Mouse (Mus musculus): ENCODE data around the gene Pcyt1a. TPM values are rescaled to one million over a fixed set of nuclear protein-coding genes. Genes with fewer than 3 reads are reported as not detected.
A peak's percentile ranks its signal among the peaks of the same experiment; 100 is the strongest.
"Not testable (repeated sequence)": the region's sequence is repeated elsewhere in the genome, so short reads cannot be mapped to it uniquely, and the experiment has no call there.

The Pcyt1a gene
- total and polyA plus RNA-seq, 3 experiments, result 50.2 to 104 (median 101) TPM

DNA sequence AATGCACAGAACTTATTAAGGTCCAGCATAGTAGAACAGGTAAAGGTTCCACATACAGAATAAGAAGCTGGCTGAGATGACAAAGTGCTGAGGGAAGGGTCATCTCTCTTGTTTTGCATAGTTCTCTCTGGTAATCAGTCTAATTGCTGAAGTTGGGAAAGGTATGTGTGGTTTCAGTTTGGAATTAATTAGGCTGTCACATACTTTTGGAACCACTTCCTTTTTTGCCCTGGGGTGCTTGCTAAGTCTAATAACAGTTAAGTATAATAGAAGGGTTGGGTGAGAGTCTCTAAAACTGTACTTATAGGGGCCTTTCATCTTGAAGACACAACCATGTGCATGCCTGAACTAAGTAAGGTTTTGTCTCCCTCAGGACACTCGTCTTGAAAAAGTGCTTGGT is 5.9 kb downstream of the Pcyt1a start:
- DNase-seq (ENCODE audit: low spot score) (no peak), ATAC-seq (ENCODE audit: extremely low read depth, insufficient number of reproducible peaks, low FRiP score, poor library complexity, severe bottlenecking) (no peak)
- peaks cover 55% of the 10 kb centered on the region for H3K36me3 ChIP-seq (replicated peaks)

DNA sequence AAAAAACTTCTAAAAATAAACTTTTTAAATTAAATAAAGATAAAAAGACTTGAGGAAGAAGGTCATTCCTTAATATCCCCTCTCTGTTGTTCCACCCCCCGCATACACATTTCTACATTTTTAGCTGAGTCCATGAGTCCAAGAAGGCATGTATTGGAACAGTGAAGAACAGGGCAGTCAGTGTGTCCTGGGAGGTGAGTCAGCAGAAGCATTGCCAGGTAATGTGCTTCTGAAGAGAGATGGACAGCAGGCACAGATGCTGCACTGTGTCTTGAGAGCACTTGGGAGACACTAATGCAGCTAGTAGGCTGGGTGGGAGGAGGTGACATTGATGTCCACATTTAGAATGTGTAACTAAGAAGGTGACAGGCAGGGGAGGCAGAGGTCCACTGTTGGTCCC is 6.5 kb downstream of the Pcyt1a start:
- TF ChIP-seq GATA1 (IDR thresholded peaks at IDR 0.05; ENCODE audit: borderline replicate concordance, low read length) (no peak), TAL1 (conservative IDR thresholded peaks at IDR 0.05; ENCODE audit: low read depth, low read length) (no peak), GATA2 (IDR thresholded peaks at IDR 0.05; ENCODE audit: borderline replicate concordance, low read depth, low read length) (no peak), CTCF (IDR thresholded peaks at IDR 0.05; ENCODE audit: low read depth, low read length) (no peak), POLR2AphosphoS5 (IDR thresholded peaks at IDR 0.05; ENCODE audit: insufficient replicate concordance, low read depth, low read length) (no peak)
- DNase-seq (ENCODE audit: low spot score) (no peak), ATAC-seq (ENCODE audit: extremely low read depth, insufficient number of reproducible peaks, low FRiP score, poor library complexity, severe bottlenecking) (no peak)
- Histone ChIP-seq H3K36me3 (replicated peaks) (peaks cover 59% of the 10 kb centered on the region), H3K4me1 (ENCODE audit: insufficient read depth, low read depth, low read length) (peaks cover 76% of the 10 kb centered on the region), H3K9me3 (replicated peaks) (no peaks in the 10 kb centered on the region), H3K4me3 (ENCODE audit: low read depth, low read length) (no peak overlapping the region), H3K27me3 (ENCODE audit: insufficient read depth, low read length) (no peaks in the 10 kb centered on the region)

More for the DNA sequence above, 5.9 kb downstream of the Pcyt1a start:
- no peak overlapping the region for H3K4me3 ChIP-seq (ENCODE audit: low read depth, low read length)
- TF ChIP-seq POLR2AphosphoS5 (IDR thresholded peaks at IDR 0.05; ENCODE audit: insufficient replicate concordance, low read depth, low read length), result no peak
- TF ChIP-seq TAL1 (conservative IDR thresholded peaks at IDR 0.05; ENCODE audit: low read depth, low read length), result no peak
- no peak for TF ChIP-seq GATA1 (IDR thresholded peaks at IDR 0.05; ENCODE audit: borderline replicate concordance, low read length)
- no peak for TF ChIP-seq CTCF (IDR thresholded peaks at IDR 0.05; ENCODE audit: low read depth, low read length)
- no peak for TF ChIP-seq GATA2 (IDR thresholded peaks at IDR 0.05; ENCODE audit: borderline replicate concordance, low read depth, low read length)
- no peaks in the 10 kb centered on the region for H3K9me3 ChIP-seq (replicated peaks)
- H3K4me1 ChIP-seq (ENCODE audit: insufficient read depth, low read depth, low read length), result peaks cover 80% of the 10 kb centered on the region
- no peaks in the 10 kb centered on the region for H3K27me3 ChIP-seq (ENCODE audit: insufficient read depth, low read length)

DNA sequence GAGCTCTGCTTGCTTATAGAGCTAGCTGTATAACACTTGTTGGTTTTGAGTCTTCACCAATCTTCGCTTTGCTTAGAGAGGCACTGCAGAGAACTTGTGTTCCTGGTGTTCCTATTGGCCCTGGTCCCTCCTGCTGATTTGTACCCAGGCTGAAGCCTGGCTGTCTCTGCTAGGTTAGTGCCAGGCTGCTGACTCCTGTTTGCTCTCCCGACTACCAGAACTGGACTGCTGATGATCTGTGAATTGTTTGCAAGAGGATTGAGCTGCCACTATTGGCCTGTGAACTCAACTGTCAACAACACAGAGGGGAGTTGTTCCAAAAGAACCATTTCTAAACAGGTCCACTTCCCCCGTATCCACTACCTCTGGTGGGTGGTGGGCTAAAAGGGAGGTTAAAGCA is 10.7 kb downstream of the Pcyt1a start:
- no peak for DNase-seq (ENCODE audit: low spot score)
- TF ChIP-seq CTCF (IDR thresholded peaks at IDR 0.05; ENCODE audit: low read depth, low read length), result no peak
- TF ChIP-seq POLR2AphosphoS5 (IDR thresholded peaks at IDR 0.05; ENCODE audit: insufficient replicate concordance, low read depth, low read length), result no peak
- no peak for TF ChIP-seq GATA1 (IDR thresholded peaks at IDR 0.05; ENCODE audit: borderline replicate concordance, low read length)
- TF ChIP-seq TAL1 (conservative IDR thresholded peaks at IDR 0.05; ENCODE audit: low read depth, low read length), result no peak
- no peak for TF ChIP-seq GATA2 (IDR thresholded peaks at IDR 0.05; ENCODE audit: borderline replicate concordance, low read depth, low read length)
- Histone ChIP-seq H3K36me3 (replicated peaks) (peaks cover 66% of the 10 kb centered on the region), H3K4me3 (ENCODE audit: low read depth, low read length) (no peak overlapping the region), H3K4me1 (ENCODE audit: insufficient read depth, low read depth, low read length) (peaks cover 75% of the 10 kb centered on the region), H3K9me3 (replicated peaks) (peaks cover 3% of the 10 kb centered on the region; the same call in 1 of the 2 replicates), H3K27me3 (ENCODE audit: insufficient read depth, low read length) (no peaks in the 10 kb centered on the region)
- no peak for ATAC-seq (ENCODE audit: extremely low read depth, insufficient number of reproducible peaks, low FRiP score, poor library complexity, severe bottlenecking)

- not testable (repeated sequence) for ATAC-seq (ENCODE audit: extremely low read depth, insufficient number of reproducible peaks, low FRiP score, poor library complexity, severe bottlenecking); H3K27me3 ChIP-seq (ENCODE audit: insufficient read depth, low read length); H3K9me3 ChIP-seq (replicated peaks); DNase-seq (ENCODE audit: low spot score)
- Histone ChIP-seq H3K4me3 (ENCODE audit: low read depth, low read length) (peak overlapping the region; percentile 27; the same call in 1 of the 2 replicates), H3K4me1 (ENCODE audit: insufficient read depth, low read depth, low read length) (peaks cover 83% of the 10 kb centered on the region), H3K36me3 (replicated peaks) (peaks cover 58% of the 10 kb centered on the region)
- TF ChIP-seq TAL1 (conservative IDR thresholded peaks at IDR 0.05; ENCODE audit: low read depth, low read length), result peak; percentile 22; the same call in 1 of the 2 replicates
Measured at GRCm38 (mm10) chr16:32444615-32445014, 13.9 kb downstream of the Pcyt1a start.

GRCm38 (mm10) chr16:32445558-32445957 is 14.8 kb downstream of the Pcyt1a start:
- Histone ChIP-seq H3K36me3 (replicated peaks) (peaks cover 52% of the 10 kb centered on the region), H3K4me1 (ENCODE audit: insufficient read depth, low read depth, low read length) (peaks cover 83% of the 10 kb centered on the region), H3K4me3 (ENCODE audit: low read depth, low read length) (no peak overlapping the region; the same call in 1 of the 2 replicates), H3K9me3 (replicated peaks) (peaks cover 3% of the 10 kb centered on the region; the same call in 1 of the 2 replicates), H3K27me3 (ENCODE audit: insufficient read depth, low read length) (no peaks in the 10 kb centered on the region)
- TF ChIP-seq CTCF (IDR thresholded peaks at IDR 0.05; ENCODE audit: low read depth, low read length), result no peak
- no peak for DNase-seq (ENCODE audit: low spot score)
- ATAC-seq (ENCODE audit: extremely low read depth, insufficient number of reproducible peaks, low FRiP score, poor library complexity, severe bottlenecking), result no peak

DNA sequence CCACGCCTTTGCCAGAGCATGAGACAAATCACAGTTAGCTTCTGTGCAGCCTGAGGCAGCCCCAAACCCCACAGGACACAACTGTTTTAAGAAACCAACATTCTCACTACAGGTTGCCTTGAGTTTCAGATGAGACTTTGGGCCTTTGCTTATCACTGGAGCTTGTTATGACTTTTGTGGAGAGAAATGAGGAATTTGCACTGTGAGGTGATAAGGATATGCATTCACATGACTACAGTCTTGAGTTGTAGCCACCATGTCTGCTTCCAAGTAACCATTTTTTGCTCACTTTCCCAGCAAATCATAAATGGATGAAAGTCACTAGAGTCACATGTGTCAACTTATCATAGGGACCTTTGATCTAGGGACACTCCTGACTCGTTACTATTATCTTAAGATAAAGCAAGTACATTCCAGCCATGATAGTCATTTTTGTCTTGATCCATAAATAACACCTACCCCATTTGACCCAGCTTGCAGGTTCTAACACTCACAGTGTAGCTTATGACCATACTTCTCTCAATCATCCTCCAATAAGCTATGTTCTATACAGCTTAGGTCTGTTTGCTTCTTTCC is 15.9 kb downstream of the Pcyt1a start:
- ATAC-seq (ENCODE audit: extremely low read depth, insufficient number of reproducible peaks, low FRiP score, poor library complexity, severe bottlenecking) (no peak), DNase-seq (ENCODE audit: low spot score) (no peak)
- Histone ChIP-seq H3K36me3 (replicated peaks) (peaks cover 49% of the 10 kb centered on the region), H3K4me1 (ENCODE audit: insufficient read depth, low read depth, low read length) (peaks cover 84% of the 10 kb centered on the region), H3K4me3 (ENCODE audit: low read depth, low read length) (no peak overlapping the region), H3K27me3 (ENCODE audit: insufficient read depth, low read length) (no peaks in the 10 kb centered on the region), H3K9me3 (replicated peaks) (peaks cover 3% of the 10 kb centered on the region; the same call in 1 of the 2 replicates)
- TF ChIP-seq CTCF (IDR thresholded peaks at IDR 0.05; ENCODE audit: low read depth, low read length) (no peak), TAL1 (conservative IDR thresholded peaks at IDR 0.05; ENCODE audit: low read depth, low read length) (no peak), GATA2 (IDR thresholded peaks at IDR 0.05; ENCODE audit: borderline replicate concordance, low read depth, low read length) (no peak), GATA1 (IDR thresholded peaks at IDR 0.05; ENCODE audit: borderline replicate concordance, low read length) (no peak), POLR2AphosphoS5 (IDR thresholded peaks at IDR 0.05; ENCODE audit: insufficient replicate concordance, low read depth, low read length) (no peak)

Measured in G1E (cell line).